Mouse (Mus musculus): ENCODE measurements at regions not wholly inside any gene's neighbourhood (a gene's known extent, or its start where the extent isn't known, plus 50 kb on each side); places are given as distances from the start of the nearest gene placed in this dataset.
A peak's percentile ranks its signal among the peaks of the same experiment; 100 is the strongest.

GRCm38 (mm10) chr15:50423082-50423665, 3461.5 kb upstream of the Gm7489 start:
- DNase-seq (ENCODE audit: low spot score): no peak

- DNase-seq (ENCODE audit: low spot score): peak; percentile 46
Measured at GRCm38 (mm10) chr15:50449604-50450003, 3435.1 kb upstream of the Gm7489 start.

DNA sequence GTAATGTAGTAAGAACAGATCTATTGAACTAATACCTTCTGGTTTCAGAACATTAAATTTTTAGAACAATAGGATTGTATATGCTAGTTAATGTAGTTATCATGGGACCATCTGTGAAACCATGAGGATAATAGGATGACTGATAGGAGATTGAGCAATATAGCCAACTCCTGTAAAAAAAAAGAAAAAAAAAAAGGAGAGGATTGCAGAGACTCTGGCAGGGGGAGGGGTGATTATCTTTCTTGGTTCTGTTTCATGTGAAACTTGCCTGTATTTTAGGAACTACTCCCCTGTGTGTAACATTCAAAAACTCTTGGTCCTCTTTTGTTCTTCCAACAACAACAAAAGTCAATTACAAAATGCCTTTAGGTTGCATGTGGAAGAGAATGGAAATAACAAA, 3412.1 kb upstream of the Gm7489 start:
- DNase-seq (ENCODE audit: low spot score): no peak

DNA sequence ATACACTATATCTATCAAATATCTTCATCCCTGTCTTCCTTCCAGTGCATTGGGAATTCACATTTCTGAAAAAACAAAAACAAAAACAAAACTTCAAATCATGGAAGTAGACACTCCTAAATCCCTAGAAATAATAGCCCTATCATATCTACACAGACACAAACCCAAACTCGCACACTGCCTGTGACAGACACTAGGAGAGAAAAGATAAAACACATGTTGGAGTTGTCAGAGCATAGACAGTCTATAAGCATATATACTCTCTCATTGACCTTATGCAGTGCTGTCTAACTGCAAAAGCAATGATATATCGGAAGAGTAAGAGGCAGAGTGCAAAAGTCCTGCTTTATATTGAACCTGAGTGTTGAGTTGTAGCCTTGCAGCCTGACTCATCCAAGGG, 3386.0 kb upstream of the Gm7489 start:
- DNase-seq (ENCODE audit: low spot score): no peak

- DNase-seq (ENCODE audit: low spot score): no peak
Measured at GRCm38 (mm10) chr15:50507999-50508624, 3376.6 kb upstream of the Gm7489 start.

- DNase-seq (ENCODE audit: low spot score): no peak
Measured at GRCm38 (mm10) chr15:50513036-50513435, 3371.7 kb upstream of the Gm7489 start.

- no peak for DNase-seq (ENCODE audit: low spot score)
Measured at GRCm38 (mm10) chr15:50524841-50525240, 3359.9 kb upstream of the Gm7489 start.

DNA sequence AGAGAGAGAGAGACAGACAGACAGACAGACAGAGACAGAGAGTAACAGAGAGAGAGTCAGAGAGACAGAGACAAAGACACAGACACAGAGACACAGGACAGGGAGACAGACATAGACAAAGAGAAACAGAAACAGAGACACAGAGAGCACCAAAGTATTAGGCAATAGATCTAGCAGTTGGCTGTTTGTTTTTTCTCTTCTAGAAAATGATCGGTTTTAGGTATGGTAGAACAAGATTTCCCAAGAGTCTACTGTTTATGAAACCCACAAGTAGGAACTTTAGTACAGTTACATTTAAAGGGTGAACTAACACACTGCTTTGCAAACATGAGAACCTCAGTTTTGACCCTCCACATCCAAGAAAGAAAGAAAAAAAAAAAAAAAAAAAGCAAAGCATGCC, 3350.2 kb upstream of the Gm7489 start:
- no peak for DNase-seq (ENCODE audit: low spot score)

DNA sequence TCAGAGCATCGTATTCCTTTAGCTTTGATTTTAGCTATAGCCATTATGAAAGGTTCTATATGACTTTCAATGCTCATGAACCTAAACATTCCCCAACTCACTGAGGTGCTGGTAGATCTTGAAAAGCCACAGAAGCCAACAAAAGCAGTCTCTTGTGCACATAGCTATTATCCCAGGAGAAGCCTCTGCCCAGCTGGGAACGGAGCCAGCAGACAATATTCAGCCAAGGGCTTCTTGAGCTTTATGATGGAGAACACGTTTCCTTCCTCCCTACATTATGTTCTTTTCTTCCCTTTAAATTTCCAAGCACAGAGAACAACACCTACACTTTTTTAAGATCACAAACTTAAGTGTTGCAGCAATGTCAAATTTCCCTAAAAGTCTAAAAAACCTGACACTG, 3321.1 kb upstream of the Gm7489 start:
- DNase-seq (ENCODE audit: low spot score): no peak

DNA sequence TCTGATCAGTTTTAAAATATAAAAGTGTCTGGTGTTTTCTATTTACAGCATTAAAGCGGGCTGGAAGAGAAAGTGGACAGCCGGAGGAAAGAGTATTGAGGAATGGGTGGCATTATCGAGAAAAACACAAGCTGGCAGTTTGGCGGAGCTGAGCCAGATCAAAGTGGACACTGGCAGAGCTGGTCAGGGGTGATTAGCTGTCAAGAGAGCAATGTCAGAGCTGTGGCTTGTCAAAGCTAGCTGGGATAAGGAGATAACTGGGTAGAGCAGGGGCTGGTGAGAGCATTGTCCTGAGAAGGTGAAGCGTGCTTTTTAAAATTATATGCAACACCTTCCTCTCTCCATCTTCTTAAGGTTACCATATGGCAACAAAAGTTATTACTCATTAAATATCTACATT, 3303.9 kb upstream of the Gm7489 start:
- peak; percentile 85 for DNase-seq (ENCODE audit: low spot score)

DNA sequence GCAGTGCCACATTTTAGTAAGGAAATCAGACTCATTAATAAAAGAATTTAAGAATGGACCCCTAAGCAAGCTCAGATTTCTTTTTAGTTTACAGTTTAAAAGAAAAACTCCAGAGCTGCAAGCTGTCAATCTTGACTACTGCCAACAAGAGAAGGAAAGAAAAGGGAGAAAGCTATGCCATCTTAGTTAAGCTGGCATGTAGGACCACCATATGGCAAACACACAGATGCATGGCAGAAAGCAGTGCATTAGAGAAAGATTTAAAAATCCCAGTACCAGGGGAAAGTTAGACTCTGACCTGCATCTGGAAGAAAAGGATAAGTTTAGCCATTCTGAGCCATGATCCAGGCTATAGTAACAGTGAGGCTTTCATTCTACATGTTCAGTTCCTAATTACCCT, 3300.8 kb upstream of the Gm7489 start:
- no peak for DNase-seq (ENCODE audit: low spot score)

- DNase-seq (ENCODE audit: low spot score): no peak
Measured at GRCm38 (mm10) chr15:50585496-50585895, 3299.2 kb upstream of the Gm7489 start.
